In genomic region chr11:120238751-120239359, GRCm38 (mm10) we compare ENCODE assay signal across 8 mouse cellular contexts. TPM values are rescaled to one million over a fixed set of nuclear protein-coding genes. Genes with fewer than 3 reads are reported as not detected.
A peak's percentile ranks its signal among the peaks of the same experiment; 100 is the strongest.
DNase-seq lines count a peak whose midpoint lies in the region; ATAC-seq lines count a peak whose summit lies in the region.

No protein-coding gene starts in this region.

- 4% methylated on average over 8 of the region's 8 CpGs for WGBS in hindbrain, embryonic 13.5 days
- 18% methylated on average over 8 of the region's 8 CpGs for WGBS in liver, embryonic 13.5 days (ENCODE audit: insufficient replicate concordance)
- WGBS in stomach, embryonic 16.5 days: 11% methylated on average over 7 of the region's 8 CpGs

- peak; percentile 36 for DNase-seq in cerebellum, adult 9-10 months
- DNase-seq in embryo, embryonic 9.5 days (ENCODE audit: extremely low spot score): peak; percentile 84
- DNase-seq in liver, embryonic 13.5 days: no peak
- DNase-seq in urinary bladder, adult 2 months (ENCODE audit: low spot score): no peak
- no peak for DNase-seq in gastrocnemius, postnatal 25 days

- peaks cover 57% of the 10 kb centered on the region for H3K4me1 ChIP-seq in hindbrain, embryonic 13.5 days (replicated peaks)
- peaks cover 84% of the 10 kb centered on the region for H3K4me1 ChIP-seq in liver, embryonic 13.5 days (replicated peaks)
- peaks cover 51% of the 10 kb centered on the region for H3K4me1 ChIP-seq in stomach, embryonic 16.5 days (ENCODE audit: control insufficient read depth, insufficient read depth, low read length)

- peaks cover 8% of the 10 kb centered on the region for H3K36me3 ChIP-seq in hindbrain, embryonic 13.5 days
- H3K36me3 ChIP-seq in liver, embryonic 13.5 days: no peaks in the 10 kb centered on the region
- H3K36me3 ChIP-seq in stomach, embryonic 16.5 days (ENCODE audit: control insufficient read depth, insufficient read depth, low read length): no peaks in the 10 kb centered on the region

- peak overlapping the region; percentile 95 for H3K4me3 ChIP-seq in hindbrain, embryonic 13.5 days
- H3K4me3 ChIP-seq in liver, embryonic 13.5 days (replicated peaks): no peak overlapping the region
- peak overlapping the region; percentile 65 for H3K4me3 ChIP-seq in stomach, embryonic 16.5 days (replicated peaks; ENCODE audit: low read length)

- no peaks in the 10 kb centered on the region for H3K9me3 ChIP-seq in hindbrain, embryonic 13.5 days
- H3K9me3 ChIP-seq in liver, embryonic 13.5 days (replicated peaks): no peaks in the 10 kb centered on the region
- H3K9me3 ChIP-seq in stomach, embryonic 16.5 days (replicated peaks; ENCODE audit: control insufficient read depth, low read length): no peaks in the 10 kb centered on the region

- peak overlapping the region; percentile 99 for H3K4me2 ChIP-seq in hindbrain, embryonic 13.5 days
- peak overlapping the region; percentile 40 for H3K4me2 ChIP-seq in liver, embryonic 13.5 days
- peak overlapping the region; percentile 87 for H3K4me2 ChIP-seq in stomach, embryonic 16.5 days (ENCODE audit: low read depth, low read length)

- H3K27me3 ChIP-seq in hindbrain, embryonic 13.5 days: no peaks in the 10 kb centered on the region
- H3K27me3 ChIP-seq in liver, embryonic 13.5 days: peaks cover 80% of the 10 kb centered on the region
- H3K27me3 ChIP-seq in stomach, embryonic 16.5 days (ENCODE audit: control insufficient read depth, insufficient read depth, low read length): no peaks in the 10 kb centered on the region

- no peak for ATAC-seq in cerebellum, adult (ENCODE audit: insufficient number of reproducible peaks, low FRiP score, low TSS enrichment)
- ATAC-seq in hindbrain, embryonic 13.5 days (ENCODE audit: low FRiP score): no peak
- ATAC-seq in liver, embryonic 13.5 days (ENCODE audit: low read depth): no peak
- ATAC-seq in stomach, embryonic 16.5 days (ENCODE audit: insufficient read depth, low FRiP score): peak; percentile 11; the same call in 1 of the 2 replicates

- peak overlapping the region; percentile 100 for H3K27ac ChIP-seq in hindbrain, embryonic 13.5 days
- peak overlapping the region; percentile 66 for H3K27ac ChIP-seq in liver, embryonic 13.5 days
- H3K27ac ChIP-seq in stomach, embryonic 16.5 days (ENCODE audit: low read length): peak overlapping the region; percentile 88

- H3K9ac ChIP-seq in hindbrain, embryonic 13.5 days: peak overlapping the region; percentile 100
- peak overlapping the region; percentile 24; the same call in 1 of the 2 replicates for H3K9ac ChIP-seq in liver, embryonic 13.5 days
- peak overlapping the region; percentile 61 for H3K9ac ChIP-seq in stomach, embryonic 16.5 days (ENCODE audit: low read length)

RNA-seq across cellular contexts. Expression of gene Bahcc1, which starts 6.1 kb away (rescaled TPM):
- 13.6 and 17.0 TPM in 2 replicates for polyA plus RNA-seq in hindbrain, embryonic 13.5 days (2015; fragmentation: Nextera tagmentation; extraction: Ambion mirVana)
- 1.3 and 1.4 TPM in 2 replicates for polyA plus RNA-seq in liver, embryonic 13.5 days (2015; fragmentation: Nextera tagmentation; extraction: Ambion mirVana)
- 4.5 and 5.6 TPM in 2 replicates for polyA plus RNA-seq in stomach, embryonic 16.5 days (2015; fragmentation: Nextera tagmentation; extraction: Ambion mirVana)
- polyA plus RNA-seq in urinary bladder, adult 2 months (2012; rRNA removed): 4.3 and 8.2 TPM in 2 replicates
- total RNA-seq in gastrocnemius, postnatal 25 days (2021): 1 to 10 TPM; 3.2 to 4.7 TPM

Comparison
In these comparisons a context has a peak if more than half of its experiments do, and no peak if none do; other contexts are left out.
1. DNase-seq: peak in cerebellum, adult 9-10 months (single experiment) and embryo, embryonic 9.5 days (single experiment); none in liver, embryonic 13.5 days (single experiment), urinary bladder, adult 2 months (single experiment) and gastrocnemius, postnatal 25 days (single experiment).
2. H3K4me2 ChIP-seq: peak in every context shown above with its lines; median percentile 99 in hindbrain, embryonic 13.5 days; 87 in stomach, embryonic 16.5 days; 40 in liver, embryonic 13.5 days.
3. H3K9ac ChIP-seq: peak in every context shown above with its lines; median percentile 100 in hindbrain, embryonic 13.5 days; 61 in stomach, embryonic 16.5 days; 24 in liver, embryonic 13.5 days.
4. Peak in every context shown above with its lines, with median percentiles within 50 percentile points of each other: H3K27ac ChIP-seq.